Mouse (Mus musculus) hindlimb bud, embryonic 11.5 days (tissue): ENCODE data around the gene Pigt.

Source experiments
- DNase-seq: peaks from one replicate; pipeline ENCODE4 v3.0.0-alpha.2; 2012; ENCODE audit warnings: low read depth, low spot score; ENCODE audit errors: extremely low spot score

Pigt gene

GRCm38 (mm10) chr2:164518266-164519170 is 21.2 kb downstream of the Pigt start:
- no peak for DNase-seq

- no peak for DNase-seq
Observed at GRCm38 (mm10) chr2:164519171-164519526, 21.8 kb downstream of the Pigt start.

- no peak for DNase-seq
Observed at GRCm38 (mm10) chr2:164520782-164521181, 23.5 kb downstream of the Pigt start.

GRCm38 (mm10) chr2:164521841-164522240 is 24.5 kb downstream of the Pigt start:
- no peak for DNase-seq

- DNase-seq: no peak
Observed at GRCm38 (mm10) chr2:164522280-164522679, 25.0 kb downstream of the Pigt start.

- no peak for DNase-seq
Observed at GRCm38 (mm10) chr2:164523301-164523773, 26.0 kb downstream of the Pigt start.

GRCm38 (mm10) chr2:164528557-164528956 is 31.2 kb downstream of the Pigt start:
- no peak for DNase-seq

- DNase-seq: peak; percentile 50
Observed at GRCm38 (mm10) chr2:164531169-164531568, 33.8 kb downstream of the Pigt start.

GRCm38 (mm10) chr2:164534315-164534714 is 37.0 kb downstream of the Pigt start:
- DNase-seq: no peak

DNA sequence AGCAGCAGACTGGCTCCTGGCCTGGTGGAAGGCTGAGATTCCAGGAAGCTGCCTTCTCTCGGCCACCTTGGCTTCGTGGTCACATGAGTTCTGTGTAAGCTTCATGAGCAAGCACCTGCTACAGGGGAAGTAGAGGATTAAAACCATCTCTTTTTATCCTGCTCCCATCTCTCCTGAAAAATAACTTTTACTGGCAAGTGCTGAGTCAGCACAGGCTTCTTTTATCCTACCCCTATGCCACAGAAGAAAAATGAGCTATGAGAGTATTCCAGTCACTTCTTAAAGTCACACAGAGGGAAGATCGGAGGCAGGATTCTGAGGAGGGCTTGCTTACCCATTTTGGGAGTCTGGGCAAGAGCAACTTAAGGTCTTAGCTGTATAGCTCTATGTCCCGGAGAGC is 39.7 kb downstream of the Pigt start:
- no peak for DNase-seq

GRCm38 (mm10) chr2:164540652-164541427 is 43.5 kb downstream of the Pigt start:
- no peak for DNase-seq

DNA sequence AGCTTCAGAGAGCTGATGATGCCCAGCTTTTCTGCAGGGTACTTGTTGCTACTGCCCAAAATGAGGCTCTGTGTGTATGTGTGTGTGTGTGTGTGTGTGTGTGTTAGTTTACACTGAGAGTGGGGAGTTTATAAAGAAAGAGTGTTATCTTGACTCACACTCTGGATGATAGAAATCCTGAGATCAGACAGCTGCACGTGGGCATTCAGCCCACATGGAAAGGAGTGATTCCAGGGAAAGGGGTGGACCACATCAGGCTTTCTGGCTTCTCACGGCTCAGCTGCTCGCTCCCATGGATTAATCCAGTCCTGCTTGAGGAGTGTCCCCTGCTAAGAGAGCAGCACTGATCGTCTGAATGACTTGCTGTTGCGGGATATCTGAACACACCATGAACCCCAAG is 44.8 kb downstream of the Pigt start:
- no peak for DNase-seq

- no peak for DNase-seq
Observed at GRCm38 (mm10) chr2:164542598-164542997, 45.3 kb downstream of the Pigt start.

GRCm38 (mm10) chr2:164543745-164544144 is 46.4 kb downstream of the Pigt start:
- no peak for DNase-seq

- no peak for DNase-seq
Observed at GRCm38 (mm10) chr2:164544454-164545097, 47.3 kb downstream of the Pigt start.

- DNase-seq: no peak
Observed at GRCm38 (mm10) chr2:164549338-164549737, 52.0 kb downstream of the Pigt start.

GRCm38 (mm10) chr2:164549963-164550894 is 52.9 kb downstream of the Pigt start:
- DNase-seq: no peak

- DNase-seq: no peak
Observed at GRCm38 (mm10) chr2:164550895-164551269, 53.6 kb downstream of the Pigt start.

DNA sequence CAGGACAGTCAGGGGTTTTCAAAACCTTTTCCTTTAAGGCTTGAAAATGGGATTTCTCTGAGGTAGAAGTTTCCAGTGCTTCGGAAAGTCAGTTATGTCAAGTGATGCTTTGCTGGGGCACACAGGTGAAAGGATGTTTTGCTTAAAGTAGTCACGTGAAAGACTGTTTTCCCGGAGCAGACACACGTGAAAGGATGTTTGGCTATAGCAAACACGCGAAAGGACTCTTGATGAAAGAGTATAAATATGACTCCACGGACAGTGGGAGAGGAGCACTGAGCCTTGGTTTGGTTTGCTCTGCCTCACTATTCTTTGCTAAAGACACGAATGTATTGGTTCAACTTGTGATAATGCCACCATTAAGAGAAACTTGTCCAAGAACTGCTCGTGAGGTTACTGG is 54.2 kb downstream of the Pigt start:
- no peak for DNase-seq
